ENCODE assay signal across 24 mouse cellular contexts in genomic region chr6:54693286-54693685, GRCm38 (mm10).
"Had no signal": no experiment of that assay in that cellular context is flagged by ENCODE, and none has a peak within 500 bp of the region (broad histone marks: within the 10 kb centered on the region; RNA-seq: fewer than 3 reads in every experiment).

No protein-coding gene starts in this region.

- H3K27ac ChIP-seq: heart, embryonic 10.5 days; heart, embryonic 13.5 days; heart, embryonic 15.5 days; hindbrain, embryonic 13.5 days; hindbrain, embryonic 15.5 days; hindbrain, postnatal 0 days; kidney, embryonic 15.5 days; kidney, postnatal 0 days; limb, embryonic 10.5 days; limb, embryonic 12.5 days; liver, embryonic 14.5 days had no signal

- ATAC-seq: hindbrain, postnatal 0 days; intestine, embryonic 16.5 days had no signal

- H3K4me2 ChIP-seq: heart, embryonic 13.5 days; heart, embryonic 15.5 days; hindbrain, embryonic 13.5 days; hindbrain, embryonic 15.5 days; kidney, embryonic 15.5 days; limb, embryonic 12.5 days; liver, embryonic 11.5 days had no signal

- H3K27me3 ChIP-seq: heart, embryonic 15.5 days; hindbrain, embryonic 15.5 days; limb, embryonic 12.5 days had no signal

- H3K4me1 ChIP-seq: hindbrain, embryonic 13.5 days; hindbrain, embryonic 15.5 days; limb, embryonic 12.5 days had no signal

- H3K9me3 ChIP-seq: heart, embryonic 10.5 days; heart, embryonic 13.5 days; heart, embryonic 15.5 days; hindbrain, embryonic 13.5 days; hindbrain, embryonic 15.5 days; kidney, embryonic 15.5 days; limb, embryonic 10.5 days; limb, embryonic 12.5 days had no signal

- H3K36me3 ChIP-seq: heart, embryonic 10.5 days; heart, embryonic 13.5 days; heart, embryonic 15.5 days; kidney, embryonic 15.5 days; limb, embryonic 10.5 days had no signal

- H3K4me3 ChIP-seq: heart, embryonic 10.5 days; heart, embryonic 13.5 days; heart, embryonic 15.5 days; hindbrain, embryonic 13.5 days; hindbrain, embryonic 15.5 days; kidney, embryonic 15.5 days; limb, embryonic 10.5 days; limb, embryonic 12.5 days had no signal

- DNase-seq: gastrocnemius, postnatal 14 days; gastrocnemius, postnatal 36 days; heart, adult 18-20 months; heart, postnatal 14 days; heart, postnatal 36 days; kidney, adult 11 months; kidney, postnatal 14 days; layer of hippocampus, adult 9-11 months; layer of hippocampus, postnatal 36 days; liver; lung, adult 18-20 months had no signal

- H3K9ac ChIP-seq: heart, embryonic 13.5 days; heart, embryonic 15.5 days; hindbrain, embryonic 13.5 days; hindbrain, embryonic 15.5 days; kidney, embryonic 15.5 days; limb, embryonic 12.5 days; liver, embryonic 14.5 days had no signal
